Mouse (Mus musculus) MEL (cell line): ENCODE results near the gene Cdh24. TPM values are rescaled to one million over a fixed set of nuclear protein-coding genes. Genes with fewer than 3 reads are reported as not detected.
A peak's percentile ranks its signal among the peaks of the same experiment; 100 is the strongest.

ENCODE experiments used
- DNase-seq: peaks from one replicate; pipeline ENCODE4 v3.0.0; 2011; ENCODE audit warnings: low read depth, low spot score
- H3K27ac ChIP-seq: 2 replicates; pipeline ENCODE4 v1.5.1; 2012; ENCODE audit warnings: low read depth, mild to moderate bottlenecking, control low read depth, low read length, moderate library complexity; ENCODE audit not compliant: control insufficient read depth
- H3K27me3 ChIP-seq, 2 experiments: fragments of 150-350 bp in 1 of 2; sonication (generic) in 1 of 2; 2 replicates each; pipeline ENCODE4 v1.6.1; 2012; ENCODE audit warnings: low read length in 2 of 2, mild to moderate bottlenecking in 2 of 2, improper control_type of control experiment in 1 of 2, moderate library complexity in 1 of 2; ENCODE audit not compliant: insufficient read depth in 2 of 2, control insufficient read depth in 1 of 2
- H3K36me3 ChIP-seq, 2 experiments: 2 replicates each; pipeline ENCODE4 v1.6.1; 2012 to 2014; ENCODE audit warnings: low read length in 2 of 2, improper control_type of control experiment in 1 of 2, inconsistent platforms in 1 of 2, mild to moderate bottlenecking in 1 of 2; ENCODE audit not compliant: insufficient read depth in 2 of 2, control insufficient read depth in 1 of 2
- H3K4me1 ChIP-seq, 2 experiments: fragments of 150-350 bp in 1 of 2; sonication (generic) in 1 of 2; 2 replicates each; pipeline ENCODE4 v1.6.1; 2012; ENCODE audit warnings: low read length in 2 of 2, improper control_type of control experiment in 1 of 2, mild to moderate bottlenecking in 1 of 2; ENCODE audit not compliant: insufficient read depth in 2 of 2, control insufficient read depth in 1 of 2
- H3K4me3 ChIP-seq, 2 experiments: fragments of 150-350 bp in 1 of 2; sonication (generic) in 1 of 2; 2 replicates each; pipeline ENCODE4 v1.5.1; 2012; ENCODE audit warnings: low read depth in 2 of 2, low read length in 2 of 2, mild to moderate bottlenecking in 2 of 2, moderate library complexity in 2 of 2, control low read depth in 1 of 2, improper control_type of control experiment in 1 of 2; ENCODE audit not compliant: control insufficient read depth in 1 of 2, insufficient read depth in 1 of 2
- H3K79me2 ChIP-seq: 2 replicates; pipeline ENCODE4 v1.6.1; 2012; ENCODE audit warnings: mild to moderate bottlenecking, low read length, moderate library complexity; ENCODE audit not compliant: control insufficient read depth, poor library complexity, insufficient read depth
- H3K9ac ChIP-seq: 2 replicates; pipeline ENCODE4 v1.6.1; 2012; ENCODE audit warnings: low read depth, mild to moderate bottlenecking, control low read depth, low read length, moderate library complexity; ENCODE audit not compliant: control insufficient read depth, poor library complexity, severe bottlenecking
- H3K9me3 ChIP-seq: fragments of 150-350 bp; sonication (generic); replicated peaks from 2 replicates; pipeline ENCODE4 v1.6.1; 2012; ENCODE audit warnings: mild to moderate bottlenecking, low read length, improper control_type of control experiment, moderate library complexity; ENCODE audit not compliant: insufficient read depth
- CHD1 ChIP-seq: IDR thresholded peaks from 2 replicates; pipeline ENCODE4 v1.6.1; 2012; ENCODE audit warnings: low read depth, mild to moderate bottlenecking, inconsistent platforms, low read length, improper control_type of control experiment
- CTCF ChIP-seq, 3 experiments: IDR thresholded peaks in 2 of 3; conservative IDR thresholded peaks in 1 of 3; 2 replicates each; pipeline ENCODE4 v1.5.1; 2011 to 2012; ENCODE audit warnings: low read length in 3 of 3, low read depth in 2 of 3, mild to moderate bottlenecking in 2 of 3, improper control_type of control experiment in 1 of 3, inconsistent platforms in 1 of 3, mixed read lengths in 1 of 3, moderate library complexity in 1 of 3; ENCODE audit not compliant: control insufficient read depth in 1 of 3, insufficient read depth in 1 of 3, poor library complexity in 1 of 3, severe bottlenecking in 1 of 3
- E2F4 ChIP-seq: IDR thresholded peaks from 2 replicates; pipeline ENCODE4 v1.6.1; 2011; ENCODE audit warnings: low read depth, low read length, improper control_type of control experiment, borderline replicate concordance
- EP300 ChIP-seq, 2 experiments: IDR thresholded peaks; 2 replicates each; pipeline ENCODE4 v1.6.1; 2011; ENCODE audit warnings: improper control_type of control experiment in 2 of 2, low read length in 2 of 2, low read depth in 1 of 2, mild to moderate bottlenecking in 1 of 2
- GATA1 ChIP-seq: IDR thresholded peaks from 2 replicates; pipeline ENCODE4 v1.6.1; 2011; ENCODE audit warnings: low read depth, low read length, improper control_type of control experiment
- HCFC1 ChIP-seq: IDR thresholded peaks from 2 replicates; pipeline ENCODE4 v1.6.1; 2012; ENCODE audit warnings: low read depth, mild to moderate bottlenecking, inconsistent platforms, low read length, improper control_type of control experiment, moderate library complexity
- MAFK ChIP-seq: IDR thresholded peaks from 2 replicates; pipeline ENCODE4 v1.6.1; 2011; ENCODE audit warnings: low read depth, mild to moderate bottlenecking, low read length, improper control_type of control experiment, borderline replicate concordance
- MAX ChIP-seq: IDR thresholded peaks from 2 replicates; pipeline ENCODE4 v1.6.1; 2011; ENCODE audit warnings: low read length, improper control_type of control experiment
- MAZ ChIP-seq: IDR thresholded peaks from 2 replicates; pipeline ENCODE4 v1.6.1; 2012; ENCODE audit warnings: low read depth, mild to moderate bottlenecking, inconsistent platforms, low read length, improper control_type of control experiment
- MEF2A ChIP-seq: IDR thresholded peaks from 2 replicates; pipeline ENCODE4 v1.6.1; 2014; ENCODE audit warnings: low read depth, mild to moderate bottlenecking, inconsistent platforms, low read length, improper control_type of control experiment; ENCODE audit not compliant: poor library complexity, insufficient replicate concordance, severe bottlenecking; ENCODE audit errors: extremely low read depth
- MXI1 ChIP-seq: IDR thresholded peaks from 2 replicates; pipeline ENCODE4 v1.6.1; 2011; ENCODE audit warnings: mild to moderate bottlenecking, low read depth, low read length, improper control_type of control experiment
- NELFE ChIP-seq: IDR thresholded peaks from 2 replicates; pipeline ENCODE4 v1.6.1; 2011; ENCODE audit warnings: low read depth, low read length, improper control_type of control experiment
- NRF1 ChIP-seq: IDR thresholded peaks from 2 replicates; pipeline ENCODE4 v1.6.1; 2014; ENCODE audit warnings: low read depth, mild to moderate bottlenecking, inconsistent platforms, low read length, improper control_type of control experiment, moderate library complexity; ENCODE audit not compliant: poor library complexity, insufficient read depth, severe bottlenecking
- POLR2A ChIP-seq, 2 experiments: IDR thresholded peaks; 2 replicates each; pipeline ENCODE4 v1.6.1; 2011 to 2012; ENCODE audit warnings: low read length in 2 of 2, mild to moderate bottlenecking in 2 of 2, control low read depth in 1 of 2, improper control_type of control experiment in 1 of 2, low read depth in 1 of 2, moderate library complexity in 1 of 2; ENCODE audit not compliant: control insufficient read depth in 1 of 2, insufficient read depth in 1 of 2, poor library complexity in 1 of 2
- POLR2AphosphoS2 ChIP-seq: IDR thresholded peaks from 2 replicates; pipeline ENCODE4 v1.6.1; 2011; ENCODE audit warnings: low read length, improper control_type of control experiment
- RAD21 ChIP-seq: IDR thresholded peaks from 2 replicates; pipeline ENCODE4 v1.6.1; 2011; ENCODE audit warnings: mild to moderate bottlenecking, low read depth, low read length, improper control_type of control experiment
- RCOR1 ChIP-seq: IDR thresholded peaks from 2 replicates; pipeline ENCODE4 v1.6.1; 2012; ENCODE audit warnings: low read depth, mild to moderate bottlenecking, inconsistent platforms, low read length, improper control_type of control experiment
- SIN3A ChIP-seq: IDR thresholded peaks from 2 replicates; pipeline ENCODE4 v1.6.1; 2012; ENCODE audit warnings: low read length, improper control_type of control experiment, inconsistent platforms
- SMC3 ChIP-seq: IDR thresholded peaks from 2 replicates; pipeline ENCODE4 v1.6.1; 2011; ENCODE audit warnings: low read depth, low read length, improper control_type of control experiment
- TAL1 ChIP-seq: IDR thresholded peaks from 2 replicates; pipeline ENCODE4 v1.6.1; 2012; ENCODE audit warnings: mild to moderate bottlenecking, inconsistent platforms, low read length, moderate library complexity, mixed read lengths
- TCF12 ChIP-seq: IDR thresholded peaks from 2 replicates; pipeline ENCODE4 v1.6.1; 2014; ENCODE audit warnings: low read depth, mild to moderate bottlenecking, inconsistent platforms, low read length, improper control_type of control experiment, moderate library complexity
- UBTF ChIP-seq: IDR thresholded peaks from 2 replicates; pipeline ENCODE4 v1.6.1; 2012; ENCODE audit warnings: low read depth, mild to moderate bottlenecking, inconsistent platforms, low read length, improper control_type of control experiment, moderate library complexity, borderline replicate concordance; ENCODE audit not compliant: insufficient read depth
- USF1 ChIP-seq: IDR thresholded peaks from 2 replicates; pipeline ENCODE4 v1.6.1; 2014; ENCODE audit warnings: low read depth, mild to moderate bottlenecking, inconsistent platforms, low read length, improper control_type of control experiment, moderate library complexity
- USF2 ChIP-seq, 2 experiments: IDR thresholded peaks; 2 replicates each; pipeline ENCODE4 v1.6.1; 2011 to 2012; ENCODE audit warnings: improper control_type of control experiment in 2 of 2, low read length in 2 of 2, borderline replicate concordance in 1 of 2, inconsistent platforms in 1 of 2, low read depth in 1 of 2, mild to moderate bottlenecking in 1 of 2; ENCODE audit not compliant: insufficient read depth in 1 of 2
- ZC3H11A ChIP-seq: IDR thresholded peaks from 2 replicates; pipeline ENCODE4 v1.6.1; 2012; ENCODE audit warnings: low read depth, mild to moderate bottlenecking, inconsistent platforms, low read length, improper control_type of control experiment
- ZKSCAN1 ChIP-seq: IDR thresholded peaks from 2 replicates; pipeline ENCODE4 v1.6.1; 2012; ENCODE audit warnings: low read depth, mild to moderate bottlenecking, inconsistent platforms, low read length, improper control_type of control experiment, moderate library complexity
- ZMIZ1 ChIP-seq: IDR thresholded peaks from 2 replicates; pipeline ENCODE4 v1.6.1; 2012; ENCODE audit warnings: low read depth, mild to moderate bottlenecking, inconsistent platforms, low read length, improper control_type of control experiment, moderate library complexity
- ZNF384 ChIP-seq: IDR thresholded peaks from 2 replicates; pipeline ENCODE4 v1.6.1; 2012; ENCODE audit warnings: low read depth, mild to moderate bottlenecking, inconsistent platforms, low read length, improper control_type of control experiment
- polyA plus RNA-seq, 2 experiments: library from polyadenylated mRNA; stranded (reverse) in 1 of 2; unstranded in 1 of 2; fragments of >175 nt in 1 of 2; fragments of >200 nt in 1 of 2; gene quantifications; 2 replicates each; pipeline versions ENCODE4 v1.2.1 to v1.2.4; 2012; ENCODE audit warnings: low replicate concordance in 2 of 2, low read depth in 1 of 2; ENCODE audit not compliant: insufficient read length in 2 of 2, insufficient read depth in 1 of 2, missing spikeins in 1 of 2
- total RNA-seq: library from RNA; depleted of rRNA; stranded (reverse); fragments of 300-350 nt; gene quantifications from 2 replicates; pipeline ENCODE4 v1.2.3, GENCODE M21; 2012

Cdh24 gene
- total and polyA plus RNA-seq, 3 experiments, result 0.89 to 5.8 TPM; not detected in 1

GRCm38 (mm10) chr14:54597084-54597483 lies 44.1 kb downstream of the Cdh24 start:
- Histone ChIP-seq H3K4me3 (no peak overlapping the region), H3K9me3 (no peaks in the 10 kb centered on the region), H3K27me3 (no peaks in the 10 kb centered on the region), H3K4me1 (peaks cover 4 to 23% of the 10 kb centered on the region in 2 experiments), H3K79me2 (no peaks in the 10 kb centered on the region), H3K27ac (no peak overlapping the region), H3K36me3 (peaks cover 0 to 13% of the 10 kb centered on the region in 2 experiments; a peak in 2 of 4 replicates), H3K9ac (no peak overlapping the region)
- TF ChIP-seq POLR2AphosphoS2 (no peak), SIN3A (no peak), USF1 (no peak), MAX (no peak), ZMIZ1 (no peak), RAD21 (peak; percentile 22), CTCF (IDR thresholded peaks at IDR 0.05 in 2 of 3, conservative IDR thresholded peaks at IDR 0.05 in 1 of 3; ENCODE audit: control insufficient read depth in 1 of 3, insufficient read depth in 1 of 3, low read depth in 2 of 3, low read length in 3 of 3, poor library complexity in 1 of 3, severe bottlenecking in 1 of 3) (peak; percentile 41 to 57 (median 46); a peak in 5 of 6 replicates), HCFC1 (no peak), MEF2A (no peak), SMC3 (peak; percentile 30), RCOR1 (no peak), ZC3H11A (peak; percentile 27), USF2 (IDR thresholded peaks at IDR 0.05; ENCODE audit: borderline replicate concordance in 1 of 2, insufficient read depth in 1 of 2, low read depth in 1 of 2, low read length in 2 of 2) (no peak)
- TF ChIP-seq, all 39 proteins: peak for 4
- no peak for DNase-seq

GRCm38 (mm10) chr14:54594631-54595414 lies 46.3 kb downstream of the Cdh24 start:
- H3K9ac ChIP-seq, result no peak overlapping the region
- no peaks in the 10 kb centered on the region for H3K27me3 ChIP-seq
- no peak overlapping the region for H3K4me3 ChIP-seq
- H3K79me2 ChIP-seq, result no peaks in the 10 kb centered on the region
- peaks cover 3 to 19% of the 10 kb centered on the region in 2 experiments for H3K4me1 ChIP-seq
- no peak for DNase-seq
- no peak overlapping the region for H3K27ac ChIP-seq
- TF ChIP-seq ZC3H11A (no peak), POLR2A (IDR thresholded peaks at IDR 0.05; ENCODE audit: control insufficient read depth in 1 of 2, insufficient read depth in 1 of 2, low read depth in 1 of 2, low read length in 2 of 2, poor library complexity in 1 of 2) (no peak), TCF12 (no peak), GATA1 (no peak), MAX (no peak), MEF2A (no peak), E2F4 (no peak), MAFK (no peak), RCOR1 (no peak), ZKSCAN1 (no peak), SIN3A (no peak), CHD1 (no peak), TAL1 (no peak), MAZ (no peak), NELFE (no peak), MXI1 (no peak), EP300 (IDR thresholded peaks at IDR 0.05; ENCODE audit: low read depth in 1 of 2, low read length in 2 of 2) (no peak), ZNF384 (no peak), UBTF (no peak), NRF1 (no peak)
- H3K36me3 ChIP-seq, result peaks cover 0 to 8% of the 10 kb centered on the region in 2 experiments; a peak in 2 of 4 replicates
- H3K9me3 ChIP-seq, result no peaks in the 10 kb centered on the region
